Mouse (Mus musculus) mouse trophoblast stem cell (cell line): ENCODE measurements around the gene Clcn6.

Experiments
- in situ Hi-C, 2 experiments: fragments of 300-500 bp; cut with MseI, MboI; formaldehyde crosslinking; loops; 2 replicates in 1 of 2; 3 replicates in 1 of 2; pipeline ENCODE4 v1.15.1; 2025

Gene Clcn6

DNA sequence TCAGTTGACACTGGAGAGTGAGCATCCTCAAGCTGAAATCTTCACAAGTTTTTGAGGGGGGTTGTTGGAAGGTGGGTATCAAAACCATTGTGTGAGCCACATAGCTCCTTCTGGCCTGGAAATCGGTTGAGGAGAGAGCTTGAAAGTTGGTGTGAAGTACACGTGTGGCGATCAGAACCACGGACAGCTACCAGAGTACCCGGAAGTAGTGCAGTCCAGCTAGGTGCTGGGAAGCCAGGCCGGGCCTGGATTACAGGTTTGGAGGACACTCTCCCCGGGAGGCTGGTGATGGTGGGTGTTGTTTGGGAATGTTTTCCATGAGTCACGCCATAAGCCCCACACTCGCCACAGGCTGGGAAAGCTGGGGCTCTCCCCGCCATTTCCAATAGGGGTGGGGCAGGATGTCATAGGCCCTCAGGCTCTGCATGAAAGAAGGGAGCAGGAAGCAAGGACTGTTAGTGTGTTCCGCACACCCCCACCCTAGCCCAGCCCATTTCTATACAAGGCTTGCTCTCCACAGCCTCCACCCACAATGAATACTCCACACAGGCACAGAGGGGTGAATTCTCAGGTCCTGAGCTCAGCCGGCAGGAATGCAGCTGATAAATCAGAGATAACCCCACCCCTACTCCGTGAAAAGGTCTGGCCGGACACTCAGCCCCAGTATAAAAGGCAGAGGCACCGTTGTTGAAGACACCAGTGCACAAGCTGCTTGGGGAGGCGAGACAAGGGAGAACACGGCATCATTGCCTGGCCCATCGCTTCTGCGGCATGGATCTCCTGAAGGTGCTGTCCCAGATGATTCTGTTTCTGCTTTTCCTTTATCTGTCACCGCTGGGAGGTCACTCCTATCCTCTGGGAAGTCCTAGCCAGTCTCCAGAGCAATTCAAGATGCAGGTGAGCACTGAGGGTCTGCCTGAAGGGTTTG is 53.2 kb downstream of the Clcn6 start, which contains the start of gene Nppb:
Gene Nppb, plus strand, starts transcription at position 584 of the 928 bp plus-strand sequence.
- in situ Hi-C loops, result no loop called here

DNA sequence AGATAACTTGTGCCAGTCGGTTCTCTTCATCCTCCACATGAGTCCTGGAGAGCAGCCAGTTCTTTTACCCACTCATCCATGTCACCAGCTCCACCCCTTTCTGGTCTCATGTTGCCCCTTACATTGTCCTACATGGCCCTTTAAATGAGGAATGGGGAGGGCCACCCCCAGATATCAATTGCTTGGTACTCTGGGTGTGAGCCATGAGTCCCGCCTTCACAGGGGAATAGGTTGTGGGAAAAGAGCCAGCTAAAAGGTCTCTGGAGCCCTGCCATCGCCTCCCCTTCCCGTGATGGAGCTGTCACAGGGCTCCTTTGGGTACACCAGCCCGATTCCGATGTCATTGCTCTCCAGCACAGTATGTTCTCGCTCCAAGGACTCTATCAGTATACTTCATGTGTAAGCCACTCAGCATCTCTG is 59.2 kb downstream of the Clcn6 start:
- in situ Hi-C loops, result no loop called here

DNA sequence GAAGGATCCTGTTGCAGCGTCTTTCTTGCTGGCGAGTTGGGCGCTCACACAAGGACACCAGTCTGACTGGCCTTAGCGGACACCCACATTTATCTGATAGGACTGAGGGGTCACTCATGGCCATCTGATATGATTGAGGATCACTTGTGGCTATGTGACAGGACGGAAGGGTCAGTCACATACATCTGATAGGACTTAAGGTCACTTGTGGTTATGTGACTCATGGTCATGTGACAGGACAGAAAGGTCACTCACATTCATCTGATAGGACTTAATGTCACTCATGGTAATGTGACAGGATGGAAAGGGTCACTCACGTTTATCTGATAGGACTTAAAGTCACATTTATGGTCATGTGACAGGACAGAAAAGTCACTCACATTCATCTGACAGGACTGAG is 60.2 kb downstream of the Clcn6 start:
- in situ Hi-C loops, result no loop called here

GRCm38 (mm10) chr4:147977726-147978125 is 60.9 kb downstream of the Clcn6 start:
- in situ Hi-C loops, result no loop called here

DNA sequence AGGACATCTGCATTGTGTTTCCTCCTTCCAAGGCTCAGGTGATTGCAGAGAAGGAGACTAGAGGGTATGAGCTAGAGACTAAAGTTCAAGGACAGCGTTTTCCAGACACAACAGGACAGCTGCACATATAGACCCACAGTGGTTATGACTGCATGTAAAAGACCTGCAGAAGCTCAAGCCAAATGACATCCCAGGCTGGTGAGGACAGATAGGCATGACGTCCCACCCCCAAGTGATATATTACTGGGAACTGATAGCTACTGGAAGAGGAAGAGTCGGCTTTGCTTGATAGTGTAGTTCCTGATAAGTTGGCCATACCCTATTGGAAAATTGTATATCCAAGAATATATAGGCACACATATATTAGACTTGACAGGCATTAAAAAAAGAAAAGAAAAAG is 62.4 kb downstream of the Clcn6 start:
- in situ Hi-C loops, result no loop called here

GRCm38 (mm10) chr4:147969337-147969736 is 69.3 kb downstream of the Clcn6 start:
- in situ Hi-C loops, result no loop called here

DNA sequence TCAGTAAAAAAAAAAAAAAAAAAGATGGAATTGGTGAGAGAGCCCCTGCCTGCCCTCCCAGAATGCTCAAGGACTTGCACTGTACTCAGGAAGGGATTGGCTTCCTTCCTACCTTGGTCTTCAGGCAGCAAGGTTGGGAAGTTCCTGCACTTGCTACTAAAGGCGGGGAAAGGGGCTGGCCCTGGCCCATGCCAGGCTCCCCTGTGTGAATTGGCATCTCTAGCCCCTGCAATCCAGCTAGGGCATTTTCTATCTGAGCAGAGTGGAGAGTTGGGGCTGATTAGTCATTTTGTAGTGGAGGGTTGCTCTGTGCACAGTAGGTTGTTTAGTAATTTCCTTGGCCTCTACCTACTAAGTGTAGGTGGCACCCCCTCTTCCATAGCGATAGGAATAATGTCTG is 69.8 kb downstream of the Clcn6 start:
- in situ Hi-C loops, result no loop called here

DNA sequence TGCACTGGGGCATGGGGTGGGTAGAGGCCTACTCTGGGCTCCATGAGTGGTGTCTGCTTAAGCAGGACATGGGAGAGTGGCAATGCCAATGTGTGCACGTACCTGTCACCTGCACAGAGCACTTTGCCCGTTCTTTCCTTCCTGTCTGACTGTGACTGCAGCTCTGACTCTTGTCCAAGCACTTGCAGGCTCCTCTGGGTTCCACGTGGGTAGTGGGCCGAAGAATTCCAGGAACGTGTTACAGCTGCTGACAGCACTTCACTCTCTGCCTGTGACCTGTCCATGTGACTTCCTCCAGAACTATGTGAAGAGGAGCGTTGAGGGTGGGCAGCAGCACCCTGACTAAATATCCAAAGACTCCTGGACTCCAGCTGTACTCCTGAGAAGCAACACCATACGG is 72.9 kb downstream of the Clcn6 start:
- in situ Hi-C loops, result no loop called here

GRCm38 (mm10) chr4:147963623-147964022 is 75.0 kb downstream of the Clcn6 start:
- in situ Hi-C loops, result loop anchor here in 1 of 2 experiments (5.0 kb wide), 1 partner anchor 34 kb away; no protein-coding TSS in a partner anchor

DNA sequence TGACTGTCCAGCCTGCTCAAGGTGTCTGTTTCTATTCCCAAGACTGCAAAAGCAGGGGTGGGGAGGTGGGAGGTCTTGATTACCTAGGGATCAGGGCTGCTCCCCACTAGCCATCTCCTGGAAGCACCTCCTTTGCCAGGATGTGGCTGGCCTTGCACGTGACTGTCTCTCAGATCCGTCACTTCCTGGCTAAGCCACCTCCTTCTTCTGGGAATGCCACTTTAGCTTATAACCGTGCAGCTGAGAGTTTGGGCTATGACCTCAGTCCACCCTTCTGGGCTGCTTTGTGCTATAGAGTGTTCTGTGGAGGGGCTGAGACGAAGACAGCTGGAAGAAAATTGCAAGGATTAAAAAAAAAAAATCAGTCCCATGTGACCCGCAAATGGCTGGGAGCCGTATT is 75.8 kb downstream of the Clcn6 start:
- in situ Hi-C loops, result loop anchor here in 1 of 2 experiments (5.0 kb wide), 1 partner anchor 35 kb away; no protein-coding TSS in a partner anchor

- in situ Hi-C loops, result loop anchor here (5.0 kb wide), 2 partner anchors 37 to 47 kb away; no protein-coding TSS in a partner anchor
Observed at GRCm38 (mm10) chr4:147959881-147960831, 78.5 kb downstream of the Clcn6 start.

DNA sequence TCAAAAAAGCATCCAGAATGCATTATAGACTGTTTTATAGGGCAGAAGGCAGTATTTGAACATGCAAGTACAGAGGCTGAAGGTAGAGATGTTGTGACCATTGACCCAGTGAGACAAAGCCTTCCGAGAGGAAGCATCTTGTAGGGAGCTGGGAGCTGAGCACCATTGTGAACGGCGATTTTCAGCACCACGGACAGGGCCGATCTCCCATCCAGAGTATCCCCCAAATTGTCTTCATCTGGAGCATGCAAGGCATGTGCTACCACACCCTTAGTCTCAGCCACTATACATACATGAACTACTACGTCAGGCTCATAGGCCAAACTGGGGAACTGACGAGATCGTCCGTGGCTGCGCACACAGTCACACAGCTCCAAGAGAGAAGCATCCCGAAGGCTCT is 81.5 kb downstream of the Clcn6 start:
- in situ Hi-C loops, result loop anchor here in 1 of 2 experiments (5.0 kb wide), 1 partner anchor 50 kb away; no protein-coding TSS in a partner anchor
